Mouse (Mus musculus) stomach, embryonic 14.5 days (tissue): Measurements from ENCODE around the gene D13Ertd608e. TPM values are rescaled to one million over a fixed set of nuclear protein-coding genes. Genes with fewer than 3 reads are reported as not detected.
"Not testable (repeated sequence)": the region's sequence is repeated elsewhere in the genome, so short reads cannot be mapped to it uniquely, and the experiment has no call there.

Experiments used
- ATAC-seq: fragments of 200-750 bp; cut with Nextera tagmentation; 2 replicates; pipeline ENCODE4 v1.8.0; 2017; ENCODE audit warnings: low read depth, moderate TSS enrichment; ENCODE audit not compliant: insufficient number of reproducible peaks, insufficient read depth, low FRiP score
- H3K27ac ChIP-seq: fragments of 300-500 bp; sonication (generic); 2 replicates; pipeline ENCODE4 v1.5.1; 2014; ENCODE audit warnings: mild to moderate bottlenecking, low read length, moderate library complexity, mixed read lengths
- H3K27me3 ChIP-seq: fragments of 300-500 bp; sonication (generic); 2 replicates; pipeline ENCODE4 v1.6.1; 2014; ENCODE audit warnings: low read length, control low read depth, mixed read lengths; ENCODE audit not compliant: control insufficient read depth, insufficient read depth
- H3K36me3 ChIP-seq: fragments of 300-500 bp; sonication (generic); 2 replicates; pipeline ENCODE4 v1.6.1; 2014; ENCODE audit warnings: mild to moderate bottlenecking, control low read depth, low read length, moderate library complexity, mixed read lengths; ENCODE audit not compliant: control insufficient read depth, insufficient read depth
- H3K4me1 ChIP-seq: fragments of 300-500 bp; sonication (generic); 2 replicates; pipeline ENCODE4 v1.6.1; 2014; ENCODE audit warnings: low read length, control low read depth, mixed read lengths; ENCODE audit not compliant: control insufficient read depth, insufficient read depth
- H3K4me2 ChIP-seq: fragments of 300-500 bp; sonication (generic); replicated peaks from 2 replicates; pipeline ENCODE4 v1.6.1; 2014; ENCODE audit warnings: low read depth, low read length, control low read depth
- H3K4me3 ChIP-seq: fragments of 300-500 bp; sonication (generic); 2 replicates; pipeline ENCODE4 v1.5.1; 2014; ENCODE audit warnings: low read depth, low read length, control low read depth
- H3K9ac ChIP-seq: fragments of 300-500 bp; sonication (generic); replicated peaks from 2 replicates; pipeline ENCODE4 v1.6.1; 2014; ENCODE audit warnings: low read depth, mild to moderate bottlenecking, control low read depth, low read length, moderate library complexity, mixed read lengths
- H3K9me3 ChIP-seq: fragments of 300-500 bp; sonication (generic); 2 replicates; pipeline ENCODE4 v1.6.1; 2016; ENCODE audit warnings: low read depth, low read length, control low read depth; ENCODE audit not compliant: control insufficient read depth
- WGBS: fragments of 180-500 bp; shearing (Covaris S2); extraction: QIAGEN DNeasy Blood & Tissue Kit; methylation state at CpG from one replicate; pipeline ENCODE4 v1.1.7; 2014; 5-methylcytosine and 5-hydroxymethylcytosine counted together
- polyA plus RNA-seq: library from polyadenylated mRNA; unstranded; fragments of >200 nt; fragmentation: Nextera tagmentation; extraction: Ambion mirVana; gene quantifications from 2 replicates; pipeline ENCODE4 v1.2.1, GENCODE M21; 2014

D13Ertd608e gene
- polyA plus RNA-seq, 1 experiment from 2014 or later = not detected

DNA sequence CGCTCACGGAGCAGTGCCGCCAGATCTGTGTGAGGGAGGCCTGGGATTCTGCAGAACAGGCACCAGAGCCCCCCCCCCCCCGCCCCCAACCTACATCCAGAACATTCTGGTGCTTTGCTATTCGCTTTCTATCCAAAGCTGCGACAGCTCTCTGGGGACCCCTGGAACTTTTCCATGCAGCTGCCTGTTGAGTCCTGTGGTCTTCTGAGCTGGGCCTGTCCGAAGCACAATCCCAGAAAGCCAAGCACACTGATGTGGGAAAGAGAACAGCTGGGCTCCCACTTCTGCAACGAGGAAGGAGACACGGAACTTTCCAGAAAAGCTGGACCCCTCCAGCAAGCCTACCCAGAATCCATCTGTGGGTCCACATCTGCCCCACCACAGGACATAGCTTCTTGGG, 25.8 kb upstream of the D13Ertd608e start:
- 83% methylated on average over 9 of the region's 9 CpGs for WGBS
- no peaks in the 10 kb centered on the region for H3K27me3 ChIP-seq
- H3K36me3 ChIP-seq = no peaks in the 10 kb centered on the region
- no peak overlapping the region for H3K27ac ChIP-seq
- ATAC-seq = no peak
- no peaks in the 10 kb centered on the region for H3K9me3 ChIP-seq
- H3K4me3 ChIP-seq = no peak overlapping the region
- H3K9ac ChIP-seq = no peak overlapping the region
- no peaks in the 10 kb centered on the region for H3K4me1 ChIP-seq
- no peak overlapping the region for H3K4me2 ChIP-seq

DNA sequence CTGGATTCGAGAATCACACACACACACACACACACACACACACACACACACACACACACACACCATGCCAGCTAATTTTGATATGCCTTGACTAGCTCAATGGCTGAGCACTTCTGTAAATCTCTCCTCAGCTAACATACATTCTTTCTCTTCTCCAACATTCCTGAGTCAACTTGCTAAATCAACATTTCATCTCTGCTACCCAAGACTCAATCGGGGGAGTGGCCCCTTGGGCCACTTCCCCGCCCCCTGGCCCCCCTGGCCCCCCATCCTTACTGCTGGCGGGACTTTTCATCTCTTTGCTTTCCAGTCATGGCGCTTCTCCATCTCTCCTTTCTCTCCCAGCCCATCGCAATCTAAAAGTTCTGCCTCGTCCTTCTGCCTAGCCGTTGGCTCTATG, 19.0 kb upstream of the D13Ertd608e start:
- Histone ChIP-seq H3K4me1 (no peaks in the 10 kb centered on the region), H3K27me3 (no peaks in the 10 kb centered on the region), H3K27ac (no peak overlapping the region), H3K36me3 (no peaks in the 10 kb centered on the region), H3K4me2 (no peak overlapping the region), H3K4me3 (no peak overlapping the region), H3K9me3 (no peaks in the 10 kb centered on the region), H3K9ac (no peak overlapping the region)
- WGBS = 46% methylated on average over 8 of the region's 8 CpGs
- peak; percentile 46; the same call in 1 of the 2 replicates for ATAC-seq

- ATAC-seq = no peak
- no peak overlapping the region for H3K27ac ChIP-seq
Observed at GRCm38 (mm10) chr13:119817579-119818206, 18.1 kb upstream of the D13Ertd608e start.

DNA sequence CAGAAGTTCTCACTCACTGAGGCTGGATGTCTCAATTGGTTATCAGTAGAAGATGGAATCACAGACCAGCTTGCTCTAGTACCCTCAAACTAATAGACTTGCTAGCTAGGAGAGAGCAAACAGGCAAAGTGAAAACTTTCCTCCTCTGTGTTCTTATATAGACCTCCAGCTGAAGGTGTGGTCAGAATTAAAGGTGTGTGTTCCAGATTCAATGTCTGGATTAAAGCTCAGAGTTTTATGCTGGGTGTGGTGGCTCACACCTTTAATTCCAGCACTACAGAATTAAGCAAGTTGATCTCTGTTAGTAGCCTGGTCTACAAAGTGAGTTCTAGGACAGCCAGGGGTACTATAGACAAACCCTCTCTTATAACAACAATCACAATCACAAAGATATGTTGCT, 5.7 kb upstream of the D13Ertd608e start, which contains the start of gene AF067063:
Gene AF067063 (minus strand): TSS at position 101 of the 400 bp plus-strand sequence.
- H3K4me1 ChIP-seq, H3K36me3 ChIP-seq, H3K4me3 ChIP-seq, H3K9ac ChIP-seq, ATAC-seq, H3K27ac ChIP-seq, H3K27me3 ChIP-seq, H3K4me2 ChIP-seq, H3K9me3 ChIP-seq: not testable (repeated sequence)

More at GRCm38 (mm10) chr13:119817579-119818206, 18.1 kb upstream of the D13Ertd608e start:
- Histone ChIP-seq H3K9ac (no peak overlapping the region), H3K4me1 (no peaks in the 10 kb centered on the region), H3K4me3 (no peak overlapping the region), H3K9me3 (no peaks in the 10 kb centered on the region), H3K4me2 (no peak overlapping the region), H3K36me3 (no peaks in the 10 kb centered on the region), H3K27me3 (no peaks in the 10 kb centered on the region)
- WGBS = 24% methylated on average over 2 of the region's 2 CpGs

DNA sequence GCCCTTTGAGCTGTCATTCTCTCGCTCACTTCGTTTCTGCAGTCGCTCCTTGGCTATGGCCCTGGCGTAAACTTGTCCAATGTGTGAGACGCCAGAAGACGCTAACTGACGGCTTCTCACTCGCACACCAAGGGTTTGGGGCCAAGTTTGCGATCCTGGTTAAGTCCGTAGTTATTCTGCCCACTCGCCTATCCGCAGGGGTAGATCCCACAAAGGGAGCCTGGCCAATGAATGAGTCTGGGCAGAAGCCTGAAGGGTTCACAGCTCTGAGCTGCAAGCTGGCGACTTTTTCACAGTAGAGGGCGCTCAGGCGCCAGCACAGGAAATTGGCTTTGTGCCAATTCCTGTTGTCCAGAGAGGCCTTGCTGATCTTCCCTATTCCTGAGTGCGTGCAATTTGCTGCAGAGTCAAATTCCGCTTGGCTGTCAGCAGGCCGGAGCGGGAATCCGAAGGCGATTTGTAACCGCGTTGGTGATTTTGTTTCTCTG, 562 bp downstream of the D13Ertd608e start:
- not testable (repeated sequence) for H3K4me1 ChIP-seq, H3K36me3 ChIP-seq, H3K9ac ChIP-seq, H3K9me3 ChIP-seq, H3K27ac ChIP-seq, H3K4me3 ChIP-seq, H3K4me2 ChIP-seq, H3K27me3 ChIP-seq
- 7% methylated on average over 23 of the region's 23 CpGs for WGBS
- 0 out of 2 replicates have a peak, but pooled peaks have one; percentile 31 for ATAC-seq

GRCm38 (mm10) chr13:119837719-119838337, 2.0 kb downstream of the D13Ertd608e start:
- ATAC-seq = 0 out of 2 replicates have a peak, but pooled peaks have one; percentile 39
- H3K36me3 ChIP-seq, H3K4me2 ChIP-seq, H3K9ac ChIP-seq, H3K4me3 ChIP-seq, H3K27ac ChIP-seq, H3K9me3 ChIP-seq, H3K4me1 ChIP-seq, H3K27me3 ChIP-seq: not testable (repeated sequence)
- 4% methylated on average over 14 of the region's 23 CpGs for WGBS

- not testable (repeated sequence) for H3K9me3 ChIP-seq, H3K4me3 ChIP-seq
- WGBS = 27% methylated on average over 6 of the region's 6 CpGs
Observed at GRCm38 (mm10) chr13:119839982-119840381, 4.2 kb downstream of the D13Ertd608e start.

GRCm38 (mm10) chr13:119862399-119862798, 26.6 kb downstream of the D13Ertd608e start:
- not testable (repeated sequence) for H3K36me3 ChIP-seq, H3K4me2 ChIP-seq, H3K9me3 ChIP-seq, H3K4me1 ChIP-seq, H3K27me3 ChIP-seq, H3K4me3 ChIP-seq, H3K9ac ChIP-seq, H3K27ac ChIP-seq, ATAC-seq
- no CpG with 5 or more reads among the region's 6 CpGs for WGBS

More at GRCm38 (mm10) chr13:119839982-119840381, 4.2 kb downstream of the D13Ertd608e start:
- not testable (repeated sequence) for H3K4me2 ChIP-seq, H3K36me3 ChIP-seq, H3K27me3 ChIP-seq, H3K9ac ChIP-seq, ATAC-seq, H3K4me1 ChIP-seq, H3K27ac ChIP-seq
